Mouse (Mus musculus) olfactory bulb, adult 2 months (tissue): ENCODE results near the gene Shisa8.

ENCODE experiments used
- CTCF ChIP-seq: fragments of 200-500 bp; IDR thresholded peaks from 2 replicates; pipeline ENCODE4 v1.5.1; 2012; ENCODE audit warnings: low read depth, mild to moderate bottlenecking, low read length, moderate library complexity; ENCODE audit not compliant: insufficient read depth
- POLR2A ChIP-seq: fragments of 200-500 bp; IDR thresholded peaks from 2 replicates; pipeline ENCODE4 v1.6.1; 2012; ENCODE audit warnings: mild to moderate bottlenecking, low read depth, low read length, moderate library complexity; ENCODE audit not compliant: insufficient read depth

GRCm38 (mm10) chr15:82232651-82233050, 20.0 kb upstream of the Shisa8 start:
- TF ChIP-seq POLR2A (no peak), CTCF (no peak)
